14 mouse cellular contexts compared by ENCODE assay signal in the genomic region with DNA sequence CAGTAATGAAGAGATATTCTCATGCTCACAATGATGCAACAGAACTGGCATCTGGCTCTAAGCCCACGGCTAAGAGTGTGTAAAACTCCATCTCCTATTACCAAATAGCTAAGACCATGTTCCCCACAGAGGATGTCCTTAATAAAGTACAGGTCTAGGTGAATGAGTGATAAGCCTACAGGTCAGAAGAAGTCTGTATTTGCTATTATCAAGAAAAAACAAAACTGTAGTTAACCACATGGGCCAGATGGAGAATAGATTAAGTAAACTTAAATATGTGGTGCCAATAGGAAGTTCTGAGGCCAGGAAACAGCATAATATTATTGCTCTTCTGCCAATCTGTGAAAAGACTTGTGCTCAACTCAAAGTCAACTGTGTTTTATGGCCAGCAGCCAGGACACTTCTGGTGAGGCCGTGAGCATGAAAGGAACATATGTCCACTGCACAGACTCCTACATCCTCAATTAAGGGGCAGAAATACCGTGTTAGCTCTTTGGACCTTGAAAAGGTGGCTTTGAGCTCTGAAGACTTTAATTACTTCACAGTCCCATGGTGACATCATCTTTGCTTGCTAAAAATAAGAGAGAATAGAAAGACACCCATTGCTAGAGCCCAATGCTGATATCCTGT.
DNase-seq lines count a peak whose midpoint lies in the region; ATAC-seq and TF ChIP-seq lines count a peak whose summit lies in the region.
"Had no signal": no experiment of that assay in that cellular context is flagged by ENCODE, and none has a peak within 500 bp of the region (broad histone marks: within the 10 kb centered on the region; RNA-seq: fewer than 3 reads in every experiment).

No protein-coding gene starts in this region.

- H3K4me3 ChIP-seq in forebrain, embryonic 15.5 days = no peak overlapping the region
- H3K4me3 ChIP-seq in forebrain, embryonic 10.5 days = no peak overlapping the region
- H3K4me3 ChIP-seq in lung, embryonic 14.5 days (ENCODE audit: low read depth, low read length) = no peak overlapping the region
- H3K4me3 ChIP-seq: lung, embryonic 15.5 days; neural tube, embryonic 12.5 days had no signal

- H3K27me3 ChIP-seq in forebrain, embryonic 15.5 days = no peaks in the 10 kb centered on the region
- no peaks in the 10 kb centered on the region for H3K27me3 ChIP-seq in forebrain, embryonic 10.5 days (ENCODE audit: poor library complexity, severe bottlenecking)
- H3K27me3 ChIP-seq in lung, embryonic 14.5 days (ENCODE audit: insufficient read depth, low read length) = no peaks in the 10 kb centered on the region
- H3K27me3 ChIP-seq: lung, embryonic 15.5 days; neural tube, embryonic 12.5 days had no signal

- no peak for DNase-seq in forebrain, embryonic 10.5 days (ENCODE audit: extremely low spot score, low spot score)
- DNase-seq in lung, embryonic 14.5 days = peak; percentile 64
- DNase-seq in lung, postnatal 25 days (ENCODE audit: low spot score) = no peak
- peak; percentile 39 for DNase-seq in cerebellum, adult 9-10 months
- no peak for DNase-seq in frontal cortex, adult 2 months (ENCODE audit: extremely low spot score in 1 of 2, low spot score in 1 of 2)
- no peak for DNase-seq in left cerebral cortex, postnatal 36 days (ENCODE audit: low spot score in 2 of 2)
- no peak for DNase-seq in kidney, adult 9 months
- DNase-seq: adrenal gland, adult 2 months; B cell, adult 2 months; layer of hippocampus, postnatal 36 days; right cerebral cortex, postnatal 25 days had no signal

- H3K9me3 ChIP-seq in forebrain, embryonic 15.5 days = no peaks in the 10 kb centered on the region
- H3K9me3 ChIP-seq in forebrain, embryonic 10.5 days = no peaks in the 10 kb centered on the region
- H3K9me3 ChIP-seq in lung, embryonic 14.5 days (ENCODE audit: low read depth, low read length) = no peaks in the 10 kb centered on the region
- H3K9me3 ChIP-seq: lung, embryonic 15.5 days; neural tube, embryonic 12.5 days had no signal

- no peak overlapping the region for H3K27ac ChIP-seq in forebrain, embryonic 15.5 days (replicated peaks)
- no peak overlapping the region for H3K27ac ChIP-seq in forebrain, embryonic 10.5 days
- no peak overlapping the region for H3K27ac ChIP-seq in lung, embryonic 14.5 days (ENCODE audit: low read depth)
- H3K27ac ChIP-seq: lung, embryonic 15.5 days; neural tube, embryonic 12.5 days had no signal

- intact Hi-C loops in left cerebral cortex, postnatal 36 days (cut with DNase I) = no loop called here

- no peak for TF ChIP-seq CTCF in lung, embryonic 14.5 days (IDR thresholded peaks at IDR 0.05; ENCODE audit: low read depth)

- WGBS in forebrain, embryonic 15.5 days = 45% methylated on average over 3 of the region's 3 CpGs
- 85% methylated on average over 3 of the region's 3 CpGs for WGBS in forebrain, embryonic 10.5 days
- 57% methylated on average over 3 of the region's 3 CpGs for WGBS in lung, embryonic 14.5 days

- peaks cover 5% of the 10 kb centered on the region; the same call in 1 of the 2 replicates for H3K4me1 ChIP-seq in forebrain, embryonic 15.5 days
- no peaks in the 10 kb centered on the region for H3K4me1 ChIP-seq in forebrain, embryonic 10.5 days
- no peaks in the 10 kb centered on the region for H3K4me1 ChIP-seq in lung, embryonic 14.5 days (ENCODE audit: insufficient read depth)
- H3K4me1 ChIP-seq: lung, embryonic 15.5 days; neural tube, embryonic 12.5 days had no signal

- H3K9ac ChIP-seq in forebrain, embryonic 15.5 days (replicated peaks) = no peak overlapping the region
- no peak overlapping the region for H3K9ac ChIP-seq in lung, embryonic 14.5 days
- H3K9ac ChIP-seq: lung, embryonic 15.5 days; neural tube, embryonic 12.5 days had no signal

- H3K4me2 ChIP-seq in forebrain, embryonic 15.5 days (replicated peaks) = no peak overlapping the region
- no peak overlapping the region for H3K4me2 ChIP-seq in lung, embryonic 14.5 days
- H3K4me2 ChIP-seq: lung, embryonic 15.5 days; neural tube, embryonic 12.5 days had no signal

- ATAC-seq in forebrain, embryonic 15.5 days (replicated peaks) = peak; percentile 74
- ATAC-seq in lung, embryonic 14.5 days (ENCODE audit: insufficient read depth) = no peak

- no peaks in the 10 kb centered on the region for H3K36me3 ChIP-seq in forebrain, embryonic 15.5 days
- no peaks in the 10 kb centered on the region for H3K36me3 ChIP-seq in forebrain, embryonic 10.5 days (replicated peaks)
- no peaks in the 10 kb centered on the region for H3K36me3 ChIP-seq in lung, embryonic 14.5 days (ENCODE audit: insufficient read depth)
- H3K36me3 ChIP-seq: lung, embryonic 15.5 days; neural tube, embryonic 12.5 days had no signal

Comparison
In these comparisons a context has a peak if more than half of its experiments do, and no peak if none do; other contexts are left out.
1. DNase-seq: peak in lung, embryonic 14.5 days (single experiment) and cerebellum, adult 9-10 months (single experiment); none in forebrain, embryonic 10.5 days (single experiment), lung, postnatal 25 days (single experiment), frontal cortex, adult 2 months (0 of 2), left cerebral cortex, postnatal 36 days (0 of 2) and kidney, adult 9 months (single experiment).